ENCODE assay signal across 8 mouse cellular contexts in genomic region chr15:84662952-84663684, GRCm38 (mm10). TPM values are rescaled to one million over a fixed set of nuclear protein-coding genes. Genes with fewer than 3 reads are reported as not detected.
A peak's percentile ranks its signal among the peaks of the same experiment; 100 is the strongest.
DNase-seq lines count a peak whose midpoint lies in the region; ATAC-seq and TF ChIP-seq lines count a peak whose summit lies in the region.

No protein-coding gene starts in this region.

- under 1% methylated on average over 55 of the region's 56 CpGs for WGBS in forebrain, embryonic 13.5 days

- H3K9ac ChIP-seq in forebrain, embryonic 13.5 days: peak overlapping the region; percentile 66

- TF ChIP-seq CTCF in G1E (IDR thresholded peaks at IDR 0.05; ENCODE audit: low read depth, low read length): no peak

- DNase-seq in G1E (ENCODE audit: low spot score): no peak
- DNase-seq in adrenal gland, postnatal 10 days: peak; percentile 84
- DNase-seq in heart, postnatal 4 days: peak; percentile 82
- DNase-seq in left cerebral cortex, postnatal 4 days: peak; percentile 80
- peak; percentile 52 for DNase-seq in skeletal muscle tissue, adult 2 months (ENCODE audit: low read depth, low spot score)

- H3K4me2 ChIP-seq in forebrain, embryonic 13.5 days: peak overlapping the region; percentile 83

- H3K36me3 ChIP-seq in G1E (replicated peaks): no peaks in the 10 kb centered on the region
- H3K36me3 ChIP-seq in forebrain, embryonic 13.5 days (ENCODE audit: poor library complexity, severe bottlenecking): no peaks in the 10 kb centered on the region

- intact Hi-C loops in left cerebral cortex, postnatal 4 days (cut with DNase I): no loop called here

- peak overlapping the region; percentile 9; the same call in 1 of the 2 replicates for H3K4me3 ChIP-seq in G1E (ENCODE audit: low read depth, low read length)
- peak overlapping the region; percentile 53 for H3K4me3 ChIP-seq in forebrain, embryonic 13.5 days

- H3K27ac ChIP-seq in forebrain, embryonic 13.5 days: no peak overlapping the region

- H3K4me1 ChIP-seq in G1E (ENCODE audit: insufficient read depth, low read depth, low read length): no peaks in the 10 kb centered on the region
- peaks cover 39% of the 10 kb centered on the region for H3K4me1 ChIP-seq in forebrain, embryonic 13.5 days

- no peak for ATAC-seq in G1E (ENCODE audit: extremely low read depth, insufficient number of reproducible peaks, low FRiP score, poor library complexity, severe bottlenecking)
- ATAC-seq in forebrain, embryonic 13.5 days: peak; percentile 89
- peak; percentile 70 for ATAC-seq in megakaryocyte-erythroid progenitor cell, adult 5-6 weeks (replicated peaks; ENCODE audit: low FRiP score, low TSS enrichment, poor library complexity, severe bottlenecking)
- no peak for ATAC-seq in inflammation-experienced regulatory T-cells, adult 6 months

- no peaks in the 10 kb centered on the region for H3K27me3 ChIP-seq in G1E (ENCODE audit: insufficient read depth, low read length)
- H3K27me3 ChIP-seq in forebrain, embryonic 13.5 days: peaks cover 18% of the 10 kb centered on the region

- peaks cover 82% of the 10 kb centered on the region for H3K9me3 ChIP-seq in G1E (replicated peaks)
- H3K9me3 ChIP-seq in forebrain, embryonic 13.5 days (replicated peaks): no peaks in the 10 kb centered on the region

RNA-seq across cellular contexts. Expression of gene Prr5, which starts 6.3 kb away (rescaled TPM):
- total RNA-seq in G1E (2014; fragmentation: Nextera tagmentation) (not detected in 2 replicates), G1E (2017) (not detected in 2 replicates)
- polyA plus RNA-seq in G1E (2012): not detected in 2 replicates
- total RNA-seq in adrenal gland, postnatal 10 days (2021): 10 to 100 TPM; 11.4 to 12.1 TPM
- 7.0 and 8.0 TPM in 2 replicates for polyA plus RNA-seq in forebrain, embryonic 13.5 days (2015; fragmentation: Nextera tagmentation; extraction: Ambion mirVana)
- 10 to 100 TPM; 11.6 to 12.3 TPM for total RNA-seq in heart, postnatal 4 days (2021)
- total RNA-seq in left cerebral cortex, postnatal 4 days (2021): 10 to 100 TPM; 16.7 to 18.5 TPM
- total RNA-seq in megakaryocyte-erythroid progenitor cell, adult 5-6 weeks (2014; fragmentation: Nextera tagmentation): 1.2 TPM in 1 of 2 replicates, not detected in the other
- total RNA-seq in megakaryocyte-erythroid progenitor cell, adult 5-6 weeks (2017): 0.34 and 0.85 TPM in 2 replicates
- polyA plus RNA-seq in inflammation-experienced regulatory T-cells, adult 6 months (2017; shearing (Covaris generic)): 1 to 10 TPM in 1 of 3 experiments, not detected in 2; 1.5 TPM

RNA-seq across cellular contexts. Expression of gene Arhgap8, which starts 56.7 kb away (rescaled TPM):
- total RNA-seq in G1E (2014; fragmentation: Nextera tagmentation) (not detected in 2 replicates), G1E (2017) (0.06 TPM in 1 of 2 replicates, not detected in the other)
- not detected in 2 replicates for polyA plus RNA-seq in G1E (2012)
- 1 to 10 TPM; 1.1 to 1.2 TPM for total RNA-seq in adrenal gland, postnatal 10 days (2021)
- 0.11 and 0.34 TPM in 2 replicates for polyA plus RNA-seq in forebrain, embryonic 13.5 days (2015; fragmentation: Nextera tagmentation; extraction: Ambion mirVana)
- total RNA-seq in heart, postnatal 4 days (2021): 1 to 10 TPM; 3.8 to 4.0 TPM
- under 1 TPM; 0.26 to 0.56 TPM for total RNA-seq in left cerebral cortex, postnatal 4 days (2021)
- total RNA-seq in megakaryocyte-erythroid progenitor cell, adult 5-6 weeks (2014; fragmentation: Nextera tagmentation): not detected in 2 replicates
- not detected in 2 replicates for total RNA-seq in megakaryocyte-erythroid progenitor cell, adult 5-6 weeks (2017)
- polyA plus RNA-seq in inflammation-experienced regulatory T-cells, adult 6 months (2017; shearing (Covaris generic)): under 1 TPM in 1 of 3 experiments, not detected in 2; 0.24 TPM

Comparison
In these comparisons a context has a peak if more than half of its experiments do, and no peak if none do; other contexts are left out.
1. ATAC-seq: peak in forebrain, embryonic 13.5 days (single experiment) and megakaryocyte-erythroid progenitor cell, adult 5-6 weeks (single experiment); none in G1E (single experiment) and inflammation-experienced regulatory T-cells, adult 6 months (single experiment).
2. RNA of gene Prr5, which starts 6.3 kb away (total RNA-seq): 16.7 to 18.5 TPM in left cerebral cortex, postnatal 4 days, 11.6 to 12.3 TPM in heart, postnatal 4 days and 11.4 to 12.1 TPM in adrenal gland, postnatal 10 days; 0.34 to 1.2 TPM in megakaryocyte-erythroid progenitor cell, adult 5-6 weeks and not detected in G1E; every median in the first group is over 4 times any median in the second.